Mouse (Mus musculus) CH12.LX (cell line): ENCODE measurements around the gene Ackr4.

Source experiments
- CTCF ChIP-seq, 2 experiments: IDR thresholded peaks in 1 of 2; conservative IDR thresholded peaks in 1 of 2; 2 replicates each; pipeline ENCODE4 v1.5.1; 2011 to 2012; ENCODE audit warnings: low read depth in 2 of 2, low read length in 2 of 2, improper control_type of control experiment in 1 of 2, inconsistent platforms in 1 of 2, mild to moderate bottlenecking in 1 of 2, moderate library complexity in 1 of 2
- EP300 ChIP-seq: IDR thresholded peaks from 2 replicates; pipeline ENCODE4 v1.6.1; 2011; ENCODE audit warnings: low read length, improper control_type of control experiment
- POLR2A ChIP-seq: IDR thresholded peaks from 2 replicates; pipeline ENCODE4 v1.6.1; 2011; ENCODE audit warnings: low read depth, mild to moderate bottlenecking, improper control_type of control experiment, low read length

DNA sequence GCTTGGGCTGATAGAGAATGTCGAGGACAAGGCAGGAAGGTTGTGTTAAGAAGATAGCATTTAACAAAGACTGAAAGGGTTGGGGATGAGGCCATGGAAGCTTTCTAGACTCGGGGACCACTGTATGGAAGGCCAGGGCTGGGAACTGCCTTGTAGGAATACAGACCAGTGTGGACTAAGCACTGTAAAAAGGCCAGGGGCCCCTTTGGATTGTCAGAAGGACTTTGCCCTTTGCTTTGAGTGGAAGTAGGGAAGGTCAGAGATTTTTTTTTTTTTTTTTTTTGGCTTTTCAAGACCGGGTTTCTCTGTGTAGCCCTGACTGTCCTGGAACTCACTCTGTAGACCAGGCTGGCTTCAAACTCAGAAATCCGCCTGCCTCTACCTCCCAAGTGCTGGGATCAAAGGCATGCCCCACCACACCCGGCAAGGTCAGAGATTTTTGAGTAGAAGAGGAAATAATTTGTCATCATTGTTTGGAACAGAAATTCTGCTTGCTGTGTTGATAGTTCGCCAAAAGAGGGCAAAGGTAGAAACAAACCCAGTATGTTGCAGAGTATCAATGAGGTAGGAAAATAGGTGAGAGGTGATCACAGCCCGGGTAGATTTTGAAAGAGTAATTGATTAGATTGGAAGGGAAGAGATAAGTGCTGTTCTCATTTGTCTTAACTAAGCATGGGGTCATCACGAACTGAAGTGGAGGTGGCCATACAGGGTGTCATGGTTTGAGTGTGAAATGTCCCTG, 55.7 kb downstream of the Ackr4 start:
- TF ChIP-seq CTCF (conservative IDR thresholded peaks at IDR 0.05 in 1 of 2, IDR thresholded peaks at IDR 0.05 in 1 of 2; ENCODE audit: low read depth in 2 of 2, low read length in 2 of 2) (no peak), POLR2A (no peak), EP300 (no peak)
